Mouse (Mus musculus) ES-E14 (cell line): ENCODE measurements around the gene Ubtf. TPM values are rescaled to one million over a fixed set of nuclear protein-coding genes. Genes with fewer than 3 reads are reported as not detected.

Experiments
- DNase-seq: peaks from one replicate; pipeline ENCODE4 v3.0.0-alpha.2; 2013; ENCODE audit warnings: low read depth, low spot score
- H3K27ac ChIP-seq: 2 replicates; pipeline ENCODE4 v1.5.1; 2012; ENCODE audit warnings: low read depth, mild to moderate bottlenecking, low read length, moderate library complexity, mixed read lengths; ENCODE audit not compliant: poor library complexity, insufficient read depth, severe bottlenecking
- H3K36me3 ChIP-seq: 2 replicates; pipeline ENCODE4 v1.6.1; 2012; ENCODE audit warnings: mild to moderate bottlenecking, low read length, moderate library complexity, mixed read lengths; ENCODE audit not compliant: control insufficient read depth, poor library complexity, insufficient read depth, severe bottlenecking
- H3K4me1 ChIP-seq, 2 experiments: fragments of 150-350 bp in 1 of 2; sonication (generic) in 1 of 2; 2 replicates each; pipeline ENCODE4 v1.6.1; 2012; ENCODE audit warnings: low read length in 2 of 2, mild to moderate bottlenecking in 1 of 2, mixed read lengths in 1 of 2; ENCODE audit not compliant: control insufficient read depth in 2 of 2, insufficient read depth in 2 of 2, poor library complexity in 1 of 2
- H3K4me3 ChIP-seq, 2 experiments: fragments of 150-350 bp in 1 of 2; sonication (generic) in 1 of 2; 2 replicates each; pipeline ENCODE4 v1.5.1; 2012; ENCODE audit warnings: low read length in 2 of 2, low read depth in 1 of 2, mild to moderate bottlenecking in 1 of 2, mixed read lengths in 1 of 2; ENCODE audit not compliant: insufficient read depth in 1 of 2, poor library complexity in 1 of 2, severe bottlenecking in 1 of 2
- H3K9ac ChIP-seq: 2 replicates; pipeline ENCODE4 v1.6.1; 2012; ENCODE audit warnings: low read depth, mild to moderate bottlenecking, low read length, mixed read lengths; ENCODE audit not compliant: poor library complexity, insufficient read depth, severe bottlenecking
- H3K9me3 ChIP-seq: fragments of 150-350 bp; sonication (generic); 2 replicates; pipeline ENCODE4 v1.6.1; 2012; ENCODE audit warnings: low read depth, mild to moderate bottlenecking, low read length; ENCODE audit not compliant: control insufficient read depth, insufficient read depth
- CHD2 ChIP-seq: IDR thresholded peaks from 2 replicates; pipeline ENCODE4 v1.6.1; 2014; ENCODE audit warnings: mild to moderate bottlenecking, low read depth, low read length, inconsistent platforms
- HCFC1 ChIP-seq: IDR thresholded peaks from 2 replicates; pipeline ENCODE4 v1.6.1; 2012; ENCODE audit warnings: low read length, inconsistent platforms, borderline replicate concordance; ENCODE audit not compliant: insufficient read depth
- MAFK ChIP-seq: IDR thresholded peaks from 2 replicates; pipeline ENCODE4 v1.6.1; 2014; ENCODE audit warnings: mild to moderate bottlenecking, low read depth, low read length, inconsistent platforms; ENCODE audit not compliant: insufficient read depth
- ZC3H11A ChIP-seq: IDR thresholded peaks from 2 replicates; pipeline ENCODE4 v1.6.1; 2012; ENCODE audit warnings: low read depth, mild to moderate bottlenecking, inconsistent platforms, low read length, borderline replicate concordance
- ZNF384 ChIP-seq: IDR thresholded peaks from 2 replicates; pipeline ENCODE4 v1.6.1; 2012; ENCODE audit warnings: low read depth, low read length, inconsistent platforms
- in situ Hi-C, 2 experiments: fragments of 600-800 bp; cut with MboI; formaldehyde crosslinking; loops; one replicate each; pipeline ENCODE4 v1.15.1; 2025; ENCODE audit warnings: low sequenced_read_pairs in 2 of 2, inconsistent platforms in 1 of 2; ENCODE audit not compliant: unreplicated experiment in 2 of 2
- total RNA-seq: library from RNA; depleted of rRNA; stranded (reverse); fragments of 300-350 nt; gene quantifications from 2 replicates; pipeline ENCODE4 v1.2.3, GENCODE M21; 2012

Ubtf gene
- total RNA-seq, 1 experiment: 138 TPM

- no peak overlapping the region for H3K4me3 ChIP-seq
- H3K9me3 ChIP-seq: no peaks in the 10 kb centered on the region
- H3K27ac ChIP-seq: no peak overlapping the region
- no peak for DNase-seq
- peaks cover 52% of the 10 kb centered on the region for H3K36me3 ChIP-seq
- in situ Hi-C loops: loop anchor here in 1 of 2 experiments (5.0 kb wide), 1 partner anchor 121 kb away; no protein-coding TSS in a partner anchor
- TF ChIP-seq CHD2 (no peak), MAFK (no peak), HCFC1 (no peak), ZC3H11A (no peak), ZNF384 (no peak)
- peaks cover 5 to 20% of the 10 kb centered on the region in 2 experiments; a peak in 1 of 4 replicates for H3K4me1 ChIP-seq
- no peak overlapping the region for H3K9ac ChIP-seq
Measured at GRCm38 (mm10) chr11:102291051-102291535, 28.4 kb downstream of the Ubtf start.

DNA sequence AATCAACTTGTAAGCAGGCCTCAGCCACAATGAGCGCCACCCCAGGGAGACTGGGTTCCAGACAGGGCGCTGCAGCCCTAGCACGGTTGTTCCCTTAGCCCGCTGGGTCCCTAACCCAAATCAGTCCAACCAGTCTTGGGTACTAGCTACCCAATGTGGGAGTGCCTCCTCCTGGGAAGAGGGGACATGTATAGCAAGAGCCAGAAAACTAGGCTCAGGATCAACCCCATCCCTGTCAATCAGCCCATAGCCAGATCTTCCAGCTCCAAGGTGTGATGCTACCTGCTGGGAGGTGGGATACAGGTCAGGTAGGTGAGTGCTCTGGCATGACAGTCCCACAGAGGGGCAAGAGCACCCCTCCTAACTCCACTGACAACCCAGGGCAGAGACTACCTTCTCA, 29.4 kb downstream of the Ubtf start:
- peaks cover 52% of the 10 kb centered on the region for H3K36me3 ChIP-seq
- no peaks in the 10 kb centered on the region for H3K9me3 ChIP-seq
- H3K4me3 ChIP-seq: no peak overlapping the region
- no peak for DNase-seq
- no peak overlapping the region; the same call in 1 of the 2 replicates for H3K27ac ChIP-seq
- peaks cover 5 to 20% of the 10 kb centered on the region in 2 experiments; a peak in 1 of 4 replicates for H3K4me1 ChIP-seq
- in situ Hi-C loops: loop anchor here in 1 of 2 experiments (5.0 kb wide), 1 partner anchor 122 kb away; no protein-coding TSS in a partner anchor
- TF ChIP-seq HCFC1 (no peak), CHD2 (no peak), MAFK (no peak), ZNF384 (no peak), ZC3H11A (no peak)
- peak overlapping the region; percentile 19; the same call in 1 of the 2 replicates for H3K9ac ChIP-seq

- peaks cover 48% of the 10 kb centered on the region for H3K36me3 ChIP-seq
- peaks cover 2 to 17% of the 10 kb centered on the region in 2 experiments; a peak in 1 of 4 replicates for H3K4me1 ChIP-seq
- no peak overlapping the region for H3K27ac ChIP-seq
- in situ Hi-C loops: loop anchor here in 1 of 2 experiments (5.0 kb wide), 1 partner anchor 123 kb away; no protein-coding TSS in a partner anchor
- H3K4me3 ChIP-seq: no peak overlapping the region
- TF ChIP-seq ZNF384 (no peak), HCFC1 (no peak), MAFK (no peak), CHD2 (no peak), ZC3H11A (no peak)
- peak overlapping the region; percentile 19; the same call in 1 of the 2 replicates for H3K9ac ChIP-seq
- no peak for DNase-seq
- H3K9me3 ChIP-seq: no peaks in the 10 kb centered on the region
Measured at GRCm38 (mm10) chr11:102289511-102290100, 29.9 kb downstream of the Ubtf start.

DNA sequence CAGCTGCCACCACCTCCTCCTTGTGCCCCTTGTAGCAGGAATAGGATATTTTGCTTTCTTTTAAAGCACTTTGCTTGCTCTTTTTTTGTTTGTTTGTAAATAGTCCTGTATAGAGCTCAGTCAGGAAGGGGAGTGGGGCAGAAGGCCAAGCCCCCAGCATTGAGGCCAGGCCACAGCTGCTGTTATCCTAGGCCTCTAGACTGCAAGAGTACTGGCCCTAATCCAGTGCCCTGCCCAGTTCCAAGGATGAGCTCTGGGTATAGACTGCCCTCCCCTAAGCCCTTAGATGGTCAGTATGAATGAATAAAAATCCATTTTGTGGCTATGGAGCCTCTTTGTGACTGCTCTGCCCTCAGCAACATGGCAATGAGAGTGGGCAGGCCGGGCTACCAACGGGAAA, 30.6 kb downstream of the Ubtf start:
- peaks cover 42% of the 10 kb centered on the region for H3K36me3 ChIP-seq
- in situ Hi-C loops: no loop called here

More for the DNA sequence above, 30.6 kb downstream of the Ubtf start:
- H3K4me1 ChIP-seq: peaks cover 0 to 13% of the 10 kb centered on the region in 2 experiments; a peak in 1 of 4 replicates
- H3K4me3 ChIP-seq: no peak overlapping the region
- TF ChIP-seq CHD2: no peak
- no peak for TF ChIP-seq HCFC1
- no peak for TF ChIP-seq MAFK
- H3K9me3 ChIP-seq: no peaks in the 10 kb centered on the region
- H3K27ac ChIP-seq: no peak overlapping the region
- H3K9ac ChIP-seq: no peak overlapping the region
- DNase-seq: no peak
